Mouse (Mus musculus) layer of hippocampus, postnatal 36 days (tissue): ENCODE results near the gene Cbx8. TPM values are rescaled to one million over a fixed set of nuclear protein-coding genes. Genes with fewer than 3 reads are reported as not detected.
A peak's percentile ranks its signal among the peaks of the same experiment; 100 is the strongest.

Experiments
- DNase-seq, 2 experiments: peaks; one replicate each; pipeline ENCODE4 v3.0.0; 2022
- total RNA-seq, 2 experiments: library from RNA; stranded (reverse); gene quantifications; 2 replicates each; pipeline ENCODE4 v1.2.3; 2021

The Cbx8 gene
- total RNA-seq, 2 experiments from 2014 or later, result 11.2 to 13.6 TPM

DNA sequence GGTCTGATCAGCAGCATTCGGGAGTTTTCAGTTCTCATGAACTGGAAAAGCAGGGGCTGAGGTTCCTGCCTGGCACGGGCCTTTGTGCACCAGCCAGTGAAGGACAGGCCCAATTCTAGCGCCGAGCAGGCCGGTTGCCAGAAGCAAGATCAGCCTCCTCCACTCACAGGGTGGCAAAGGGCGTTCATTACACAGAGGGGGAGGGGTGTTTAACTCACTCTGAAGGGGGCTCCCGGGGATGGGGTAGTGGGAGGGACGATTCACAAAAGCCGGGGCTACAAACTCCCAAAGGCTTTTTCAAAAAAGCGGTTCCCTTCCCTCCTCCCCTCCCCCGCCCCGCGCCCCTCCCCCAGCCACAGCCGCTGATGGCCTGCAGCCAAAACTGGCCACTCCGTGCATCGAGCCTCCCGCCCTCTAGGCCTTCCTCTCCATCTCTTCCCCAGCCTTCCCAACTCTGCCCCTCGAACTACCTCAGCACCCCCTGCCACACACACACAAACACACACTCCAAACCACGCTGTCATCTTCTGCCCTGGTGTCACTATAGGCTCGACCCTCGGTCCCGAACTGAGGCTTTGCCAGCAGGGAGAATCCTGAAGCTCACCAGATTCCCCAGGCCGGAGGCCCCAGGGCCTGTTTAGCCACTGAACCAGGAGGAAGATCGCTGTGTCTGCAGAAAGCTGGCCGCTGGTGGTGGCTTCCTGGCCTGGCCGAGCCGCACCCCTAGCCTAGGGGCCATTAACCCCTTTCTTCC, 38.1 kb upstream of the Cbx8 start:
- peak in 1 of 2 experiments; percentile 53 for DNase-seq

DNA sequence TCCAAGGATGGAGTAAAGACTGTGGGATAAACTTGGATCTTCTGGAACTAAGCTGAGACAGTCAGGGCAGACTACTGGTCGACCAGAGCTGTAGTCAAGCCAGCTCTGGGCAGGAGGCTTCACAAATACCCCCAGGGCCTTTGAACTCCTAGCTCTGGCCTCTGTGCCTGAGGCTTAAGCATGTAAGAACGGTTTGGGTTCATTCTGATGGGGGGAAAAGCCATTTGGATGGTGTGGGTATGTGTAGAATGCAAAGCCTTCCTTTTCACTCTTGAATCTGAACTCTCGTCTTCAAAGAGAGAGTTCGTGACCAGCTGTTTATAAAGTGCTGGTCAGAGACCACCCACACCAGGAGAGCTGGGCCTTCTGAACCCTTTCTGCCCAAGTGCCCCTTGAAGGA, 37.0 kb upstream of the Cbx8 start:
- no peak for DNase-seq

DNA sequence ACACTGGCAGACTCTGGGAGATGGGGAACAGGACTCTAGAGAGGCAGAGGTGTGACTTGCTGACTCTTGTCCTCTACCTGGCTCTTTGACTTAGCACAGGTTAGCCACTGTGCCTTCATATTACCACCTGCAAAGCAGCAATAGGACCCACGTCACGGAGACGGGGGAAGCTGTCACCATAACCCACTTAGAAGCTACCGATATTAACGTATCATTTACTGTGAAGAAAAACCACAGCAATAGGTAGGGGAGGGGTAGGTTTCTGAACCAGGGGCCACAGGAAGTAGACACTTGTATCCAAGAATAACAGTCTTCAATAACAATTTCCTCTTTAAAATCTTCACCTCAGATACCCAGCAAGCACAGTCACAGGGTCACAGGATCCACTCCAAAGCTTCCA, 35.0 kb upstream of the Cbx8 start:
- no peak for DNase-seq

DNA sequence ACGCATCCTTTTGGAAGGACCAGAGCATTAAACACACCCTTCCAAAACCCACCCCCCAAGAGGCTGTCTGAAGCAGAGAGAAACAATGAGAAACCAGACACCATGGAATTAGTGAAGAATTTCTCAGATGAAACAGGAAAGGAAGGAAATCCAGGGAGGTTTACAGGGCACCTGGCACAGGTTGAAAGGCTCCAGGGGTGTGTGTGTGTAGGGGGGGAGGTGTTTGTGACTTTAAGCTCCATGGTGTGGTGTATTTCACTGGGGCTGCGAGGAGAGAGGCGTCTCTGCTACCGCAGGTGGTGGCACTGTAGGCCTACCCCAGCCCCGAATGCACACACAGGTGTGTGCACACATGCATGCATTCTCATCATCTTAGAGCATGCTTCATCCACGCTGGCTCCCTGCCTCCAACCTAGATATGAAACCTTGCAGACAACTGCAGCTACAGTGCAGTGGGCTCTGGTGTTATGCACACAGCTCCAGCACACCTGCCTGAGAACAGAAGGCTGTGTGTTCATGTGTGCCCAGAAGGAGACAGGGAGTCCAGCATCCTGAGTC, 33.2 kb upstream of the Cbx8 start:
- DNase-seq, result no peak

DNA sequence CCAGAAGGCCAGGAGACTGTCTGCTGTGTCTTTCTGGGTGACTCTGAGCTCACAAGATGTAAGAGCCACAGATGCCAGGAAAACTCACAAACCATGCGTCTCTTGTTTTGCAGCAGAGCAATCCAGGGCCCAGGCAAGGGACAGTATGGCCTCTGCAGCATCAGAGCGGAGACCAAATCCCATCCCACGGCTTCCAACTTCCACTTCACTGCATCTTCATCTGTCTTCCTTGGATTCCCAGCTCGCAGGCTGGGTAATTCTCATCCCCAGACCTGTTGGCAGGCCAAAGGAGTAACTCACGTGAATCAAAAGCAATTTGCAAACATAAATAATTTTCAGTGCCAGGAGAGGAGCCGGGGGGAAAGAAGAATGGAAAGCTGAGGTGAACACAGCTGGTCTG, 32.2 kb upstream of the Cbx8 start:
- DNase-seq, result no peak

DNA sequence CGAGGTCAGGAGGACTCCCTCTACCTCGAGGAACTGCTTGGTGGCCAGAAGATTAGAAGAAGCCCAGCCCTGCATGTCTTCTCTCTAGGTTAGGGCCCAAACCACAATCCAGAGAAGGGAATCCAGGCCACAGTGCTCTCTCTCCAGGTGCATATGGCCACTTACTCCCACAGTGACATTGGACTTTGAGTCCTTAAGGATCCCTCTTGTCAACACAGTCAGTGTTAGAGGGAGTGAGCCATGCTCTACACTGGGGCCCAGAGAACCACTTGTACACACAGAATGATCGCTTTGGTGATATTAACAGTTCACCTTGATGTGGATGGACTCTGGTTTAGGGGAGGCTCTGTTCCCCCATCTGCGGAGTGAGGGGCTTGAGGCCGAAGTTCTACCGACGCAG, 31.5 kb upstream of the Cbx8 start:
- no peak for DNase-seq

DNA sequence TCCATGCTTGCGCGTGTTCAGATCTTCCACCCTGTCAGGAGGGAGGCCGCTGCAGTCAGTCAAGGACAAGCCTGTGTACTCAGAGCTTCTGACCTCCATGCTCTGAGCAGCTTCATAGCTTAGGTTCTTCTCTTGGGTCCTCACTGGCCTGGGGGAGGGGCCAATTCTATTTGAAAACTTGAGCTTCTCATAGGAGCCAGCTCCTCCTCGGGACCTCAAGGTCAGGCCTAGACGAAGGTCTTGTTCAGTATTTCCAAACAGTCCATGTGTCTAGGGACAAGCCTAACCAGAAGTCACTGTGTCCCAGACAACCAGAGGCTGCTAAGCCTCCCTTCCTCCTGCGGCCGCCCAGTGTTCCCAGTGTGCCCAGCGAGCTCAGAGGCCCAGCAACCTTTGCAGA, 26.1 kb upstream of the Cbx8 start:
- no peak for DNase-seq

DNA sequence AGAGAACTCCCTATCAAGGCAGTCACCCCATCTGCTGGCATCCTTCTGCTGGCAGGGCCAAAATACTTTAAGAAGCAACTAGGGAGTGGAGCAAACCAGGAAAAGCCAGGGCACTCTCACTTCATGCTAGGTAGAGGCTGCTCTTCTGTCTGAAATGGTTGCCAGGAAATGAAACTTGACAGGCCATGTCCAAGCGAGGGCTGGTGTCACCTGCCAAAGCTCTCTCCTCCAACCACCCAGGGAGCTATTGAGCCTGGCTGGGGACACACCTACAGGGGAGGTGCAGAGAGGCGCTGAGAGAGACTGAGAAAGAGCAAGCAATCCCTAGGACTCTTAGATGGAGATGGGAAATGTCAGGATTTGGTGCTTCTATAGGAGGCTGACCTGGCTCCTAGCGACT, 18.5 kb upstream of the Cbx8 start:
- no peak for DNase-seq

DNA sequence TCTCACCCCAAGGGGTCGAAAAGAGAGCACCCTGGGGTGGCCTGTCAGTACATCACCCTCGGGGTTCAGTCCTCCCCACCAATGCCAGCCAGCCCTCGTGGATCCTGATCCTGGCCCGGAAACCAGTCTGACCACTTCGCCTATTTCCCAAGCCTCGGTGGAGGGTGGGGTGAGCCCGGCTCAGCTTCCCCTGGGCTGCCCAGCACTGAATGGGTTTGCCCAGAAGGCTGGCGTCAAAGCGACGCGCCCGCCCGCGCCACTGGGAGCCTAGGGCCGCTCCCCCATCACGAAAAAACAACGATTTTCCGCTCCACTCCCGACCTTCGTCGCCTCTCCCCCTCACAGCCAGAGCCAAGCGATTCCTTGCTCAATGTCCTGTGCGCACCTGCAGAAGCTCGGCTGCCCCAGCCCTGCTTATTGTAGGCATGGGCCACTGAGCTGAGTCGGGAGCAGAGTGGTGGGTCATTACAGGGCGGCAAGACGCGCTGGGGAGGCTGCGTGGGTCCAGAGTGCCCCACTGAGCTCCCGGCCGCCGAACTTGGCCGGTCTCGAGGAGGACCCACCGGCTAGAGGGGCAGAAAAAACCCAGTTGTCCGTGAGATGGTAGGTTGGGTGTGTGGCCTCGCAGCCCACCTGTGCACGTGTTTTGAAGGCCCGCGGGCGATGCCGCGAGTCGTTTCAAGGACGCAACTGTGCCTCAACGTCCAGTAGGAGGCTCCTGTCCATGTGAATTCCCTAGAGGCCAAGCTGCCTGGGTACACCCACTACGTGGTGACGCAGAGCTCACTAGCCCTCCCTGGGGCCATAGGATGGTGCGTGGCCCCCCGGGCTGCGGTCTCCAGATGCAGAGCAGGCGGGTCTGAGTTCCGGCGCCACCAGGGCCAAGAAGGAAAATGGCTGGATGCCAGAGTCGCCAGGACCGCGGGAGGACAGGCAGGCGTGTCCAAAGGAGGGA, 17.5 kb upstream of the Cbx8 start:
- no peak for DNase-seq

DNA sequence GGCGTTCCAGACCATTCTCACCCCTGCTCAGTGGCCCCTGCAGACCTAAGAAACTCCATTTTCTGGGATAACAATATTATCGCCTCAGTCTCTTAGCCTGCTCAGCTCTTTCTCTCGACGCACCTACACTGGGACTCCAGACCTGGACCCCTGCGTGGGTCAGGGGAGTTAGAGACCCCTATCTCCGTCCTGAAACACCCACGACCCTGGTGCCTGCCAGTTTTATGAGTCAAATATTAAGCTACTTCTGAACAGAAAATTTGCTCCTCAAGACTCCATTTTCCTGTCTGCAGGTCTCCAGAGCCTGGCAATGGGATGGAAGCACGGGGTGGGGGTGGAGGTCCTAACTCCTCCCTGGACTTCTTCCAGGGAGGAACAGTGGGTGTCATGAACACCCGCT, 16.5 kb upstream of the Cbx8 start:
- no peak for DNase-seq

DNA sequence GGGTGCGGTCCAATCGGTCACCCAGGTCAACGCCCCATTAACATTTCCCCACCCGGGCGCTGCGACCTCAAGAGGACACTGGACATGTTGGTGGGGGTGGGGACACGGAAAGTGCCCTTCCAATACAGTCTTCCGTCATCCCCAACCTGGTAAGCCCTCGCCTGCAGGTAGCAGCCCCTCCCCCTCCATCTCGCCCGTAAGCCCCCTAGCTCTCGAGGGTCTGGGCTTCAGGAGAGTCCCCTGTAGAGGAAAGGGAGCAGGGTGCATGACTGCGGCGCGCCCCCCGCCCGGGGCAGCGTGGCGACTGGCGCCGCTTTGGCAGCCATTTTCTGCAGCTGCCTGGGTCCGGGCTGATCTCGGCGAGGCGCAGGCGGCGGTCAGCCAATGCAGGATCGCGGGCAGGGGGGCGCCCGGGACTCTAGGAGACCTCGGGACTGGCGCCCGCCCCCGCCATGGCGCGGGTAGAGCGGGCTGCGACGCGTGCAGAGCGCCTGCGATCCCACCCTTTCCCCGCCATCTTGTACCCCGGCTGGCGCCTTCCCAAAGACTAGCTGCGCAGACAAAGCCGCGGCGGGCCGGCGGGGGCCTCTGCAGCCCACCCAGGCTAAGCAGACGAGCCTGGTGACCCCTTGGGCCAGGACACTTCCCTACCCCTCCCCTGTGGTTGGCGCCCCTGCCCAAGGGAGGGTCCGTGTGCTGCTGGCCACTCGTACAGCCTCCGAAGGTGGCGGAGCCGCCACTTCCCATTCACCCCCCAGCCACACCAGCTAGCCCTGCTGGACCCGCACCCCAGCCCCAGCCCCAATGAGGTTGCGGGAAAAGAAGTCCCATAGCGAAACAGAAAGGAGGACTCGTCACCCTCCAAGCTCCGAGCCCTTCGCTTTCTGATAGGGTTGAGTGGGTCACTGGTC, 15.8 kb upstream of the Cbx8 start:
- DNase-seq, result peak in 1 of 2 experiments; percentile 63

DNA sequence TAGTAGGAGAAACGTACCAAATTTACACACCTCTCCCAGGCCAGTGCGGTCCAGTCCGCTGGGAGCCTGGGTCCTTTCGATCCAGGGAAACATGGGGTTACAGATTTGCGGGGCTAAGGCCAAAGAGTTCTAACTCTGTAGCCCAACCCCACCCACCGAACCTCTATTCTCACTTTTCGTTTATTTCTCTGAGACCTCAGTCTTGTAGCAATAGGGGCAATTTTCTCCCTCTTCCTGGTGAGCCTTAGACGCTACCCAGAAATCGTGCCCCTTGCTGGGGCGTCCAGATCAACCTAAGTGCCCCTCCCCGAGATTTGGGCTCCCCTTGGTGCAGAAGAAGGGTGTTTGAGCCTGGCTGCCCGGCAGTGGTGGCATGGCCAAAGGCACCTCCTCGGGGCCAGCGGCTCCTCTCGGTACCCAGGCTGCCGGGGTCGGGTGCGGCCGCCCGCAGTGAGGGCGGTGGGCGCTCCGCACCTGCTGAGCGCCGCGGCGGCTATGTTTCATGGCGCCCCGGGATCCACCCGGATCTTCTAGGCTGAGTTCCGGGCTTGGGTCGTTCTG, 14.9 kb upstream of the Cbx8 start:
- peak; percentile 27 to 38 for DNase-seq

DNA sequence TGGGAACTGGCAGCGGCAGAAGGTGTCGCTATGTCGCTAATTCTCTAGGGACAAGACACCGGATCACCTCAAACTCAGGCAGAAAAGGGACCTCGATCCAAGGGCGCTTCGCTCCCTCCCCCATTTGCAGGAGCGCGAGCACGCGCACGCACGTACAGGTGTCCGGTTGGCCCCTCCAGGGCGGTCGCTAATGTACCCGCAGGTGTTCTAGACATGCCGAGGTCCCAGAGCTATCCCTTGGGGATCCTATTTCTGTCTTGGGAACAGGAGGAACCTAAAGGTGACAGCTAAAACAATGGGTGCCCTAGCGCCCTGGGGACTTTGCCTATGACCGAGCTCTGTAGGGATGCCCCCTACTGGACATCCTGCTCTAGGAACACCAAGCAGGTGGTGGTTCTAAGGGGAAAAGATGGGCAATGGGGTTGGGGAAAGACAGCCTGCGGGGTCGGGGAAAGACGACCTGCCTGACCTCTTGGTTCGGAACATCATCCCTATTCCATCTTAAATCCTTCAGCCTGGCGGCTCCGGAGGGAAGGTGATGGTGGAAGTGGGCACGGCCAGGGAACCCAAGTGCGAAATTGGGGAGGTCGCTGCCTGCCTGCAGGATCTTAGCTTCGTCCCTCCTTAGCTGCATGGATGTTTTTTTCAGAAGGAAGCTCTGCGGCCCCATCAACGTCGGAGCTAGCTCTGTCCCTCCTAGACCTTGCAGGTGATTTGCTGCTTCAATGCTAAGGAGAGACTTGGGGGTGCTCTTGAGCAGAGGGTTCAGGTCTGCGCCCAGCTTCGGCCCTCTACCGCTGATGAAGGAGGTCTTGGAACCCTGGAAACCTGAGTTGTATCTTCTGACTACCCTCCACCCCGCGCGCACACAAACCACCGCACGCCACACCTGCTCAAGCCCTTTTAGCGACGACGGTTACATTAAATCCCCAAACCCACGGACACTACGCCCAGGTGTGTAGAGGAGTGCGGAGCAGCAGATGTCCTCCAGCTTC, 13.9 kb upstream of the Cbx8 start:
- DNase-seq, result peak; percentile 26 to 36

DNA sequence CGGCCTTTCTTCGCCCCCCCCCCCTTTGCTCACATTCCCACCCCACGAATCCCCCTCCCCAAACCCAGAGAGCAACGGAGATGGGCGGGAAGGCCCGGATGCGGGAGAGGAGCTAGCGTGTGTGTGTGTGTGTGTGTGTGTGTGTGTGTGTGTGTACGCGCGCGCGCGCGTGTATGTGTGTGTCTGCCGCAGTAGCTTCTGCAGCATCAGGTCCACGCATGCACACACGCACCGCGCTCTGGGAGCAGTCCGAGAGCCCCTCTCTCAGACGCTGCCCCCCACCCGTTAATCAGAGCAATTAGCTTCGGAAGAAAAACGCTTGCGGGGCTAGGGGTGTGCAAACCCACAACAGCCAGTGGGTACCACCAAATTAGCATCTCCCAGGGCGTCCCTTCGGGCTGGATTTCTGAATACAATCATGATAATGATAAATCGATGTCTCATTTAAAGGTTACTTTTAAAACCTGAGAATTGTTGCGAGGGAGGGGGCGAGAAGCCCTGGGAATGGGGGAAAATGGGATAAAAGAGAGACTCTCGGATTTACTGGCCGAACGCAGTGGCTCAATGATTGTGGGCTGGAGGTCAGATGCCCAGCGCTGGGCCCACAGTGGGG, 13.1 kb upstream of the Cbx8 start:
- peak; percentile 38 to 51 for DNase-seq

DNA sequence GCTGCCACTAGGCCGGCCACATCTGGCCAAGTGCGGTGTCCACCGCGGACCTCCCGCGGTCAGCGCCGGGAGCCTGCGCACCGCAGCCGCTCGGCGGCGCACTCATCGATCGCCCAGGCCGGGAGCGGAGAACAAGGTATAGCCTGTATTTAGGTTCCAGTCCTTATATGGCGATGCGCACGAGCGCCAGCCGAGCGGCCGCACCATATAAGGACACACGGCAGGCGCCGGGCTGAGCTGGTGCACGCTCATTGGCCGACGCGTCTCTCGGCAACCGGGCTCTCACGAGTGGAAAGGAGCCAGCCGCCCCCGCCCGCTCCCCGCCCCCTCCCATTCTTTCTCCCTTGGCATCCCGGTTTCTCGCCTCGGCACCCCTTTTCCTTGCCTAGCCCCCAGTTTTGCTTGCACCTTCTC, 12.5 kb upstream of the Cbx8 start:
- peak; percentile 81 to 84 for DNase-seq

DNA sequence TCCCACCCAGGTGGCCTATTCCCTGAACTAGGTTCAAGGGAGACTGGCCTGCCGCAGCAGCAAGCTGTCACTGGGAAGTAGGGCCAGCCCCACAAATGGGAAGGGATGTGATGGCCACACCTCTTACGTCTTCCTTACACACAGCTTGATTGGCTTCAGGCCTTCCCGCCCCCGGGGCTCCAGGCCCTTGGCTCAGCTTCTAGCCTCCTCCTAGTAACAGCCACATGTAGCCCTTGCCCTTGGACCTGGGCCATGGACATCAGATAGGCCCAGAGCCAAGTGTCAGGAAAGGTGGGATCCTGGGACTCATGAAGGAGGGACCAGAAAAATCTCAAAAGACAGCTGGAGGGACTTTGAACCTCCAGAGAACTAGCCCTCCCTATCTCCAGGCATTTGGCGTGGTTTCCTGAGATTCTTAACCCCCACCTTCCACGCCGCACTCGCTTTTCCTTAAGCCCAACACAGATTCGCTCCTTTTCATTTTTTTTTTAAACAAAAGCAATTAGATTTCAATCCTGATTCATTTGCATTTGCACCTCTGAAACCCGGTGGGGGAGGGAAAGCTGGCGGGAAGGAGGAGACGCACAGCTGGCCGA, 12.0 kb upstream of the Cbx8 start:
- peak in 1 of 2 experiments; percentile 21 for DNase-seq

DNA sequence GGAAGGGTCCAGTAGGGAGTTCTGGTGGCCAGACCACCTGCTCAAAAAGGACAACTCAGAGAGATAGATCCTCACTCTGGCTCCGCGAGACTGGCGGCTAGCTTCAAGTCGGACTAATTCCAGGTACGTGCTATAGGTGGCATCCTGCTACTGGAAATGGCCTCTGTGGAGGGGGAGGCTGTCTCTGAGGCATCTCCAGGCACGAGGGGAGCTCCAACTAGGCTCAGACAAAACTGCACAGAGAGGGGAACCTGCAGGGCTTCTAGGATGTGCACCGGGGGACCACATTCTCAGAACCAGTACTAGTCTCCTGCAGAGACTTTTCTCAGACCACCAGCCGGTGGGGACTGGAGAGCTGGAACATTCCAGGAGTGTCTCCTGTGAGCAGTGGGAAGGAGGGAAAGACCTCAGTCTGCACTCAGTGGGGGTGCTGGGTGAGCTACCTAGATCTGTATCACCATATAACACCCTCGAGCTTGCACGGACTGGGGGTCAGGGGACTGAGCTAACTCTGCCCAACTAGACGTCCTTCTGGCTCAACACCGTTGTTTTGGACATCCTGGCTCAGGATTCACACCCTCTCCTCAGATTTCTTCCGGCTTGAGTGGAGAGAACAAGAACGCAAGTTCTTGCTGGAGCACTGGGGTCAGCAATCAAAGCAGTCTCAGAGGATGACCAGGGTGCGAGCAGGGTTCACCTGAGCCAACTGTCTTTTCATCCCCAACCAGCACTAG, 11.3 kb upstream of the Cbx8 start:
- DNase-seq, result peak; percentile 34 to 42

DNA sequence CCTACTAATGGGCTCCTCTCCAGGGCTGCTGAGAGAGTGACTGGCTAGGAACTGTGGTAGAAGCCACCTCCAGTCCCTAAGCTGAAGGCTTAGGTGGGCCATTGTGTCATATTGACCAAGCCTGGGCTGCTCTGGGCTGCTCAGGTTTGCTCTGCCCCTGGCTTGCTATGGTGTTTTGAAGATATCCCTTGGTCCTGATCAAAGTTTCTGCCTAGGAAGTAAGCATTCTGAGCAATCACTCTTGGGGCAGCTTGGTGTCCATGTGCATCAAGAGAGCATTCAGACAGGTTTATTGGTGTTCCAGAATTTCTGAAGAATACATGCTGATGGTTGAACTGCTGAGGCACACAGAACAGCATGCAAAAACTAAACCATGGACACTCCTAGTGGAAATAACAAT, 10.7 kb upstream of the Cbx8 start:
- no peak for DNase-seq

DNA sequence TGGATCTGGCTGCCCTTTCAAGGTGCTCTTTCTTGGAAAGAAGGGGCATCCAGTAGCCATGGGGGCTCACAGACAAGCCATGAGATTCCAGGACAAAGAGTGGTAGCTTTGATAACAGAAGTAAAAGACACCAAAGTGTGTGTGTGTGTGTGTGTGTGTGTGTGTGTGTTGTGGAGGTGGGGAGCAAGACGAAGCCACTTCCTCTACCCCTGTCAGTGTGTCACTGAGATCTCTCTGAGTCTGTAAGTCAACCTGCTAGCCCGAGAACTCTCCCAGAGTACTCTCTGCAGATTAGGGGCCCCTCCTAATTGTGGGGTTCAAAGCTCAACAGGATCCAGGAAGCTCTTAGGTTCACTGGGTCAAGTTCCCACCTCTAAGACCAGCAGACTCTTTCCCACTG, 9.6 kb upstream of the Cbx8 start:
- no peak for DNase-seq
